Mouse (Mus musculus): ENCODE results near the gene P2ry1.

The P2ry1 gene

GRCm38 (mm10) chr3:61002587-61003501 is at the start of gene P2ry1:
Gene P2ry1 (plus strand): TSS chr3:61002795.
- DNase-seq = peak; percentile 65 to 71

GRCm38 (mm10) chr3:60953199-60953736 is 49.3 kb upstream of the P2ry1 start:
- no peak for DNase-seq

- no peak for DNase-seq
Measured at GRCm38 (mm10) chr3:60954073-60954472, 48.5 kb upstream of the P2ry1 start.

- no peak for DNase-seq
Measured at GRCm38 (mm10) chr3:60958769-60959168, 43.8 kb upstream of the P2ry1 start.

GRCm38 (mm10) chr3:60965137-60965536 is 37.5 kb upstream of the P2ry1 start:
- DNase-seq = no peak

GRCm38 (mm10) chr3:60974944-60975343 is 27.7 kb upstream of the P2ry1 start:
- no peak for DNase-seq

GRCm38 (mm10) chr3:60982109-60982508 is 20.5 kb upstream of the P2ry1 start:
- no peak for DNase-seq

GRCm38 (mm10) chr3:60998064-60998463 is 4.5 kb upstream of the P2ry1 start:
- DNase-seq = no peak

- no peak for DNase-seq
Measured at GRCm38 (mm10) chr3:60999715-61000114, 2.9 kb upstream of the P2ry1 start.

- no peak for DNase-seq
Measured at GRCm38 (mm10) chr3:61000747-61001146, 1.8 kb upstream of the P2ry1 start.

GRCm38 (mm10) chr3:61001852-61002586 is 576 bp upstream of the P2ry1 start:
- peak in 1 of 2 experiments; percentile 20 for DNase-seq

GRCm38 (mm10) chr3:61004611-61005010 is 2.0 kb downstream of the P2ry1 start:
- DNase-seq = no peak

- no peak for DNase-seq
Measured at GRCm38 (mm10) chr3:61011660-61012059, 9.1 kb downstream of the P2ry1 start.

GRCm38 (mm10) chr3:61012550-61012949 is 10.0 kb downstream of the P2ry1 start:
- no peak for DNase-seq

GRCm38 (mm10) chr3:61016733-61017132 is 14.1 kb downstream of the P2ry1 start:
- no peak for DNase-seq

GRCm38 (mm10) chr3:61032100-61032499 is 29.5 kb downstream of the P2ry1 start:
- DNase-seq = no peak

- DNase-seq = no peak
Measured at GRCm38 (mm10) chr3:61035633-61036032, 33.0 kb downstream of the P2ry1 start.

GRCm38 (mm10) chr3:61039916-61040315 is 37.3 kb downstream of the P2ry1 start:
- no peak for DNase-seq

GRCm38 (mm10) chr3:61049976-61050672 is 47.5 kb downstream of the P2ry1 start:
- DNase-seq = no peak
